Mouse (Mus musculus): ENCODE data around the gene Rimklb. TPM values are rescaled to one million over a fixed set of nuclear protein-coding genes. Genes with fewer than 3 reads are reported as not detected.
"Not testable (repeated sequence)": the region's sequence is repeated elsewhere in the genome, so short reads cannot be mapped to it uniquely, and the experiment has no call there.

Gene Rimklb
- 105 and 108 TPM in 2 replicates for polyA plus RNA-seq (2014; fragmentation: Nextera tagmentation; extraction: Ambion mirVana)

DNA sequence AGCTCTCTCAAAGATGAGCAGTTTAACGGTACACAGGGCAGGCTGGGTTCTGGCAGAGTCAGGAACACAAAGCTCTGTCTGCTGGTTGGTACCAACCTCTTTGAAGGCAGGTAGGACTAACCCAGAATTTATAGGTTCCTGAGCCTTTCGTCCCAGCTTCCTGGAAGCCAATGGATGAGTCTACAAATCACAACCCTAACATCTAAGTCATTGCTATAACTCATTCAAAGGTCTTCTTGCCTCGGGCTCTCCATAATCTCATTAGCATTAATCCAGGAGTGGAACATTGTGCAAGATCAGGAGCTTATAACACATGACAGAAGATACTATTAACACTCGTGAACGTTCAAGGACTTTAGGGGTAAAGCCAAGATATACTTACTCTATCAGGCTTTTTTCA is at the start of gene Rimklb:
Rimklb (minus strand) TSS at position 101 of the 400 bp plus-strand sequence.
- no peaks in the 10 kb centered on the region for H3K36me3 ChIP-seq (ENCODE audit: control insufficient read depth, insufficient read depth, low read length)
- WGBS, result 75% methylated on average over 5 of the region's 5 CpGs
- no peak within 1 kb of the TSS for H3K9ac ChIP-seq (ENCODE audit: low read length)
- DNase-seq (ENCODE audit: low spot score), result no peak
- no peak within 1 kb of the TSS for H3K27ac ChIP-seq (ENCODE audit: low read depth, low read length)
- no peaks in the 10 kb centered on the region for H3K9me3 ChIP-seq (replicated peaks; ENCODE audit: control insufficient read depth, low read length)
- H3K4me3 ChIP-seq (ENCODE audit: low read depth, low read length), result no peak within 1 kb of the TSS
- no peaks in the 10 kb centered on the region for H3K27me3 ChIP-seq (replicated peaks; ENCODE audit: control insufficient read depth, insufficient read depth, low read length)
- no peak within 1 kb of the TSS for H3K4me2 ChIP-seq (ENCODE audit: low read length)
- H3K4me1 ChIP-seq (ENCODE audit: control insufficient read depth, insufficient read depth, low read length), result peaks cover 17% of the 10 kb centered on the region
- ATAC-seq, result no peak

DNA sequence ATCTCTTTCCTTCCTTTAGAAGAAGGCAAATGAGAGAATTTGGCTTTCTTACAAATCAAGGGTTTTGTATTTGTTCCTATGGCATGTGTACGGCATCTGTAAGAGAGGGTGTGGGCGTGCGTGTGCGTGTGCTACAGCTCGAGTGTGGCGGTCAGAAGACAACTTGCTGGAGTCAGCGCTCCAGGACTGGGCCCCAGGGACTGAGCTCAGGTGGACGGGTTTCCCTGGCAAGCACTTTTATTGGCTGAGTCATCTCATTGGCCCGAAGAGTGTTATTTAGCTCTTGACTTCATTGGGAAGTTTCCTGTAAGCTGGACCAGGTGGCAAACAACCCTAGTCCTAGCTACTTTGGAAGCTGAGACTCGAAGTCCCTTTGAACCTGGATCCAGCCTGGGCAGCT is 47.4 kb upstream of the Rimklb start:
- Histone ChIP-seq H3K4me1 (ENCODE audit: control insufficient read depth, insufficient read depth, low read length) (no peaks in the 10 kb centered on the region), H3K9ac (ENCODE audit: low read length) (no peak overlapping the region), H3K4me3 (ENCODE audit: low read depth, low read length) (no peak overlapping the region), H3K4me2 (ENCODE audit: low read length) (no peak overlapping the region), H3K36me3 (ENCODE audit: control insufficient read depth, insufficient read depth, low read length) (no peaks in the 10 kb centered on the region), H3K27me3 (replicated peaks; ENCODE audit: control insufficient read depth, insufficient read depth, low read length) (no peaks in the 10 kb centered on the region), H3K27ac (ENCODE audit: low read depth, low read length) (no peak overlapping the region), H3K9me3 (replicated peaks; ENCODE audit: control insufficient read depth, low read length) (no peaks in the 10 kb centered on the region)
- ATAC-seq, result no peak
- DNase-seq (ENCODE audit: low spot score), result no peak
- 86% methylated on average over 10 of the region's 10 CpGs for WGBS

DNA sequence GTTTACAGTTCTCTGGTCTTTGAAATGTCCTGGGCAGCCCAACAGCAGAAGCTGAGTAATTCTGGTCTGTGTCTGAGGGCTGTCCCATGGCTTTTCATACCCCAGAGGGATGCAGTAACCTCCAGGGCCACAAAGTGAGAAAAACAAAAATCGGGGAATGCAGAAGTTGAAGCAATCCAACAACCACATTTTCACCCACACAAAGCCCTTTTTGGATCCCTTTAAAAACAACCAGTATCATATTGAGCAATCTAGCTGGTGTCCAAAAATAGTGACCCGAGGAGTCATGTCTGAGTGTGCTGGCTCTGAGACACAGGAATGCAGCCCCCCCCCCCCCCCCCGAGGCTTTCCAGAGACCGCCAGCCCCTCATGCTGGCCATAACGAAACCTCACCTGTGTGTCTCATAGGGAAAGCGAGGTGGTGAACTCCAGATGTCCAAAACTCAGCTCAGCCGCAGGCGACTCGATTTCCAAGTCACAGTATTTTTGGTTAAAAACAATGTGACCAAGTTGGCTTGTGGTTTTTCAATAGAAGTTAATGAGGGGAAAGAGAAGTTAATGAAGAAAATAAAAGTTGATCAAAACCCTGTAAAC is 46.8 kb upstream of the Rimklb start:
- ATAC-seq (no peak), DNase-seq (ENCODE audit: low spot score) (no peak)
- no peaks in the 10 kb centered on the region for H3K4me1 ChIP-seq (ENCODE audit: control insufficient read depth, insufficient read depth, low read length)
- no peak overlapping the region for H3K9ac ChIP-seq (ENCODE audit: low read length)
- H3K27me3 ChIP-seq (replicated peaks; ENCODE audit: control insufficient read depth, insufficient read depth, low read length), result no peaks in the 10 kb centered on the region
- H3K9me3 ChIP-seq (replicated peaks; ENCODE audit: control insufficient read depth, low read length), result no peaks in the 10 kb centered on the region
- 76% methylated on average over 9 of the region's 9 CpGs for WGBS
- H3K4me2 ChIP-seq (ENCODE audit: low read length), result no peak overlapping the region
- H3K27ac ChIP-seq (ENCODE audit: low read depth, low read length), result no peak overlapping the region
- no peaks in the 10 kb centered on the region for H3K36me3 ChIP-seq (ENCODE audit: control insufficient read depth, insufficient read depth, low read length)
- H3K4me3 ChIP-seq (ENCODE audit: low read depth, low read length), result no peak overlapping the region

DNA sequence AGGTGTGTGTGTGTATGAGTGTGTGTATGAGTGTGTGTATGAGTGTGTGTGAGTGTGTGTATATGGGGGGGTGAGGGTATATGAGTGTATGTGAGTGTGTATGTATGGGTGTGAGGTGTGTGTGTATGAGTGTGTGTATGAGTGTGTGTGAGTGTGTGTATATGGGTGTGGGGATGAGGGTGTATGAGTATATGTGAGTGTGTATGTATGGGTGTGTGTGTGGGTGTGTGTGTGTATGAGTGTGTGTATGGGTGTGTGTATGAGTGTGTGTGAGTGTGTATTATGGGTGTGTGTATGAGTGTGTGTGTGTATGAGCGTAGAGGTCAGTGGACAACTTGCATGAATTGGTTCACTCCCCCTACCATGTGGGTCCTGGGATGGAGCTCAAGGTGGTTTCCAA is 46.1 kb upstream of the Rimklb start:
- Histone ChIP-seq H3K4me3 (ENCODE audit: low read depth, low read length) (no peak overlapping the region), H3K27me3 (replicated peaks; ENCODE audit: control insufficient read depth, insufficient read depth, low read length) (no peaks in the 10 kb centered on the region), H3K4me2 (ENCODE audit: low read length) (no peak overlapping the region), H3K27ac (ENCODE audit: low read depth, low read length) (no peak overlapping the region), H3K4me1 (ENCODE audit: control insufficient read depth, insufficient read depth, low read length) (no peaks in the 10 kb centered on the region), H3K36me3 (ENCODE audit: control insufficient read depth, insufficient read depth, low read length) (no peaks in the 10 kb centered on the region), H3K9me3 (replicated peaks; ENCODE audit: control insufficient read depth, low read length) (no peaks in the 10 kb centered on the region), H3K9ac (ENCODE audit: low read length) (no peak overlapping the region)
- no peak for DNase-seq (ENCODE audit: low spot score)
- WGBS, result 100% methylated on average over 1 of the region's 1 CpGs
- ATAC-seq, result no peak

DNA sequence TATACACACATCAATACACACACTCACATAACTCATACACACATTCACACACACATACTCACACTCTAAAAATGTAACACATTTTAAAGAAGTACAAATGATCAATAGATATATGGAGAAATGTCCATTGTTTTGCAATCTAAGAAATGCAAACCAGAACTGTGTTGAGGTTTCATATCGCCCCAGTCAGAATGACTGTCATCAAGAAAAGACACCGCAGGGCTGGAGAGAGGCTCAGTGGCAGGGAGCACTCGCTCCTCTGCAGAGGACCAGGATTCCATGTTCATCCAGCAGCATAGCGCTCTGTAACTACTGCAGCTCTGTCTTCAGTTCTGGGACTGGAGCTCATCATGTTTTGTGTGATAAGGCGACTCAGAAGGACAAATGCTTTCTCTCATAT is 45.0 kb upstream of the Rimklb start:
- H3K9me3 ChIP-seq (replicated peaks; ENCODE audit: control insufficient read depth, low read length), result no peaks in the 10 kb centered on the region
- WGBS, result 87% methylated on average over 5 of the region's 5 CpGs
- no peak overlapping the region for H3K9ac ChIP-seq (ENCODE audit: low read length)
- H3K4me1 ChIP-seq (ENCODE audit: control insufficient read depth, insufficient read depth, low read length), result no peaks in the 10 kb centered on the region
- no peaks in the 10 kb centered on the region for H3K36me3 ChIP-seq (ENCODE audit: control insufficient read depth, insufficient read depth, low read length)
- no peak overlapping the region for H3K4me3 ChIP-seq (ENCODE audit: low read depth, low read length)
- no peaks in the 10 kb centered on the region for H3K27me3 ChIP-seq (replicated peaks; ENCODE audit: control insufficient read depth, insufficient read depth, low read length)
- H3K4me2 ChIP-seq (ENCODE audit: low read length), result no peak overlapping the region
- DNase-seq (ENCODE audit: low spot score) (no peak), ATAC-seq (no peak)
- H3K27ac ChIP-seq (ENCODE audit: low read depth, low read length), result no peak overlapping the region

DNA sequence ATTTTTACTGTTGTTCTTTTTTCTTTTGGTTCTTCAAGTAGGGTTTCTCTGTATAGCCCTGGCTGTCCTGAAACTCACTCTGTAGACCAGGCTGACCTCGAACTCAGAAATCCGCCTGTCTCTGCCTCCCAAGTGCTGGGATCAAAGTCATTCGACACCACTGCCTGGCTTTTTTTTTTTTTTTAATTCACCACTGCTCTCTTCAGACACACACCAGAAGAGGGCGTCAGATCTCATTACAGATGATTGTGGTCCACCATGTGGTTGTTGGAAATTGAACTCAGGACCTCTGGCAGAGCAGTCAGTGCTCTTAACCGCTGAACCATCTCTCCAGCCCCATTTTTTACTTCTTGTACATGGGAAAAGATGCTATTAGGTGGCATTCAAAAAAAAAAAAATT is 43.9 kb upstream of the Rimklb start:
- H3K9me3 ChIP-seq (replicated peaks; ENCODE audit: control insufficient read depth, low read length); ATAC-seq; H3K4me2 ChIP-seq (ENCODE audit: low read length); H3K4me3 ChIP-seq (ENCODE audit: low read depth, low read length); H3K27ac ChIP-seq (ENCODE audit: low read depth, low read length); H3K36me3 ChIP-seq (ENCODE audit: control insufficient read depth, insufficient read depth, low read length); DNase-seq (ENCODE audit: low spot score); H3K4me1 ChIP-seq (ENCODE audit: control insufficient read depth, insufficient read depth, low read length); H3K9ac ChIP-seq (ENCODE audit: low read length); H3K27me3 ChIP-seq (replicated peaks; ENCODE audit: control insufficient read depth, insufficient read depth, low read length): not testable (repeated sequence)
- WGBS, result 80% methylated on average over 5 of the region's 5 CpGs

DNA sequence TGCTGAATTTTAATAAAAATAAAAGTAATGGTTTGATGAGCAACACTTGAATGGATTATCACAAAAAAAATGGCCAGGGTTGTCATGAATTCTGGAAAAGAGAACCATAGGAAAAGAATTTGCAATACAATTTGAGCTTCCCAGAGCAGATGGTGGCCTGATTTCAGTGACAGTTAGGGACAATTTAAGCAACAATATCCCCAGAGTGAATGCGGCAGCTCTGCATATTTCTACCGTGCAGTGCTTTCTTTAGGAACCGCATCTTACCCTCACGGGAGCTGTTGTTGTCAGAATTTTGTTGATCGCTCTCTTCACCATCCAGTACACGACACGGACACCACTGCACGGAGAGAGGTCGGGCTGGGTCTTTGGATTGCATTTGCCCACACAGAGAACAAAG is 41.0 kb upstream of the Rimklb start:
- no peak for ATAC-seq
- H3K4me1 ChIP-seq (ENCODE audit: control insufficient read depth, insufficient read depth, low read length), result no peaks in the 10 kb centered on the region
- H3K4me2 ChIP-seq (ENCODE audit: low read length), result no peak overlapping the region
- H3K9me3 ChIP-seq (replicated peaks; ENCODE audit: control insufficient read depth, low read length), result no peaks in the 10 kb centered on the region
- no peaks in the 10 kb centered on the region for H3K27me3 ChIP-seq (replicated peaks; ENCODE audit: control insufficient read depth, insufficient read depth, low read length)
- no peak overlapping the region for H3K27ac ChIP-seq (ENCODE audit: low read depth, low read length)
- H3K36me3 ChIP-seq (ENCODE audit: control insufficient read depth, insufficient read depth, low read length), result no peaks in the 10 kb centered on the region
- no peak for DNase-seq (ENCODE audit: low spot score)
- no peak overlapping the region for H3K4me3 ChIP-seq (ENCODE audit: low read depth, low read length)
- 83% methylated on average over 9 of the region's 9 CpGs for WGBS
- H3K9ac ChIP-seq (ENCODE audit: low read length), result no peak overlapping the region

DNA sequence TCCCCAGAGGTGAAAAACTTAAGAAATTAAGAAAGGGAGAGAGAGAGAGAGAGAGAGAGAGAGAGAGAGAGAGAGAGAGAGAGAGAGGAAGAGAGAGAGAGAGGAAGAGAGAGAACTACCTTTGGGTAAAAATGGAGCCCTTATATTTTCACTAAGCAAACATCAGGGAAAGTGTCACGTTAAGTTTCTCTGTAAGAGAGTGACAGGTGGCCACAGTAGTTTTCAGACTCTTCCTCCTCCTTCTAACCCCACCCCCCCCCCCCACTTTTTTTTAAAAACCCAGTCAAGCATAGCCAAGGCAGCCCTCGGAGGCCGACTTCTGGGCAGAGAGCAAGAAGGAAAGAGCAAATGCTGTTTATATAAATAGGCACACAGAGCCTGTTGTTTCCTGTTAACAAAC is 35.5 kb upstream of the Rimklb start:
- Histone ChIP-seq H3K36me3 (ENCODE audit: control insufficient read depth, insufficient read depth, low read length) (no peaks in the 10 kb centered on the region), H3K9me3 (replicated peaks; ENCODE audit: control insufficient read depth, low read length) (no peaks in the 10 kb centered on the region), H3K4me1 (ENCODE audit: control insufficient read depth, insufficient read depth, low read length) (0 out of 2 replicates have a peak, but pooled peaks cover 2% of the 10 kb centered on the region), H3K27me3 (replicated peaks; ENCODE audit: control insufficient read depth, insufficient read depth, low read length) (no peaks in the 10 kb centered on the region), H3K9ac (ENCODE audit: low read length) (no peak overlapping the region), H3K27ac (ENCODE audit: low read depth, low read length) (no peak overlapping the region), H3K4me2 (ENCODE audit: low read length) (no peak overlapping the region), H3K4me3 (ENCODE audit: low read depth, low read length) (no peak overlapping the region)
- ATAC-seq (no peak), DNase-seq (ENCODE audit: low spot score) (no peak)
- 28% methylated on average over 3 of the region's 3 CpGs for WGBS

DNA sequence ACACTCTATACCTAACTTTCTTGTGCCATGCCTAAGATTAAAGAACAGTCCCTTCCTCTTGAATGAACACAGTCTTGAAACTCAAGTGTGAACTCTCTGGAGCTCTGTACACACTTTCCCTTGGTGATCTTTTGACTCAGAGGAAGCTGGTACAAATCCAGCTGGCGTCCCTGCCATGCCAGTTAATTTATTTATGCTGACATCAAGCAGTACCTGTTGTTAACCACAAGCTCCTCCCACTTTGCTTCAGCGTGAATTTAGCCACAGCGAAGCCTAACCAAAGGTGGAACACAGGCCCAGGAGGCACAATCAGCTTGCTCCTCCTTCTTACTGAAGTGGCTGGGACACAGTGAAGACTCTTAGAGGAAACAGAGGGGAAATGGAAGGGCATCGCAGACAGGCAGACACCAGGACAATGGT is 34.3 kb upstream of the Rimklb start:
- 5% methylated on average over 4 of the region's 4 CpGs for WGBS
- peak; percentile 70 for ATAC-seq
- Histone ChIP-seq H3K4me1 (ENCODE audit: control insufficient read depth, insufficient read depth, low read length) (0 out of 2 replicates have a peak, but pooled peaks cover 2% of the 10 kb centered on the region), H3K36me3 (ENCODE audit: control insufficient read depth, insufficient read depth, low read length) (no peaks in the 10 kb centered on the region), H3K4me2 (ENCODE audit: low read length) (peak overlapping the region; percentile 39), H3K27me3 (replicated peaks; ENCODE audit: control insufficient read depth, insufficient read depth, low read length) (no peaks in the 10 kb centered on the region), H3K27ac (ENCODE audit: low read depth, low read length) (no peak overlapping the region; the same call in 1 of the 2 replicates), H3K4me3 (ENCODE audit: low read depth, low read length) (0 out of 2 replicates have a peak overlapping the region, but pooled peaks have one; percentile 6), H3K9me3 (replicated peaks; ENCODE audit: control insufficient read depth, low read length) (no peaks in the 10 kb centered on the region), H3K9ac (ENCODE audit: low read length) (no peak overlapping the region; the same call in 1 of the 2 replicates)
- peak; percentile 72 for DNase-seq (ENCODE audit: low spot score)
